Mouse (Mus musculus) neural tube, embryonic 11.5 days (tissue): ENCODE measurements around the gene Mep1a. TPM values are rescaled to one million over a fixed set of nuclear protein-coding genes. Genes with fewer than 3 reads are reported as not detected.
"Not testable (repeated sequence)": the region's sequence is repeated elsewhere in the genome, so short reads cannot be mapped to it uniquely, and the experiment has no call there.

Experiments used
- ATAC-seq: fragments of 200-750 bp; cut with Nextera tagmentation; 2 replicates; pipeline ENCODE4 v1.8.0; 2017; ENCODE audit warnings: moderate number of reproducible peaks, mild to moderate bottlenecking, moderate TSS enrichment, moderate library complexity; ENCODE audit not compliant: insufficient read depth, low FRiP score, low TSS enrichment
- DNase-seq: peaks from one replicate; pipeline ENCODE4 v3.0.0-alpha.2; 2015; ENCODE audit warnings: low spot score
- H3K27ac ChIP-seq: fragments of 300-500 bp; sonication (generic); 2 replicates; pipeline ENCODE4 v1.5.1; 2014; ENCODE audit warnings: low read depth, mild to moderate bottlenecking, low read length
- H3K27me3 ChIP-seq: fragments of 300-500 bp; sonication (generic); 2 replicates; pipeline ENCODE4 v1.6.1; 2014; ENCODE audit warnings: mild to moderate bottlenecking, low read length, mixed read lengths; ENCODE audit not compliant: control insufficient read depth, insufficient read depth
- H3K36me3 ChIP-seq: fragments of 300-500 bp; sonication (generic); 2 replicates; pipeline ENCODE4 v1.6.1; 2014; ENCODE audit warnings: mild to moderate bottlenecking, low read length, moderate library complexity, mixed read lengths; ENCODE audit not compliant: control insufficient read depth, insufficient read depth
- H3K4me1 ChIP-seq: fragments of 300-500 bp; sonication (generic); 2 replicates; pipeline ENCODE4 v1.6.1; 2014; ENCODE audit warnings: low read length, mixed read lengths; ENCODE audit not compliant: control insufficient read depth, insufficient read depth
- H3K4me2 ChIP-seq: fragments of 300-500 bp; sonication (generic); 2 replicates; pipeline ENCODE4 v1.6.1; 2014; ENCODE audit warnings: low read depth, mild to moderate bottlenecking, moderate library complexity
- H3K4me3 ChIP-seq: fragments of 300-500 bp; sonication (generic); 2 replicates; pipeline ENCODE4 v1.5.1; 2014; ENCODE audit warnings: low read depth, low read length
- H3K9ac ChIP-seq: fragments of 300-500 bp; sonication (generic); 2 replicates; pipeline ENCODE4 v1.6.1; 2014; ENCODE audit warnings: mild to moderate bottlenecking, low read length
- H3K9me3 ChIP-seq: fragments of 300-500 bp; sonication (generic); 2 replicates; pipeline ENCODE4 v1.6.1; 2016; ENCODE audit warnings: low read length; ENCODE audit not compliant: control insufficient read depth
- WGBS: fragments of 180-500 bp; shearing (Covaris S2); extraction: QIAGEN DNeasy Blood & Tissue Kit; methylation state at CpG from one replicate; pipeline ENCODE4 v1.1.7; 2014; 5-methylcytosine and 5-hydroxymethylcytosine counted together
- polyA plus RNA-seq: library from polyadenylated mRNA; unstranded; fragments of >200 nt; fragmentation: Nextera tagmentation; extraction: Ambion mirVana; gene quantifications from 2 replicates; pipeline ENCODE4 v1.2.1, GENCODE M21; 2014

Mep1a gene
- polyA plus RNA-seq, 1 experiment from 2014 or later = not detected

GRCm38 (mm10) chr17:43500513-43500912 is 2.1 kb downstream of the Mep1a start:
- H3K27me3 ChIP-seq = no peaks in the 10 kb centered on the region
- WGBS = 65% methylated on average over 1 of the region's 1 CpGs
- no peak overlapping the region for H3K4me2 ChIP-seq
- H3K4me3 ChIP-seq = no peak overlapping the region
- H3K9ac ChIP-seq = no peak overlapping the region
- no peak overlapping the region for H3K27ac ChIP-seq
- no peaks in the 10 kb centered on the region for H3K36me3 ChIP-seq
- ATAC-seq (no peak), DNase-seq (no peak)
- no peaks in the 10 kb centered on the region for H3K9me3 ChIP-seq
- H3K4me1 ChIP-seq = no peaks in the 10 kb centered on the region

DNA sequence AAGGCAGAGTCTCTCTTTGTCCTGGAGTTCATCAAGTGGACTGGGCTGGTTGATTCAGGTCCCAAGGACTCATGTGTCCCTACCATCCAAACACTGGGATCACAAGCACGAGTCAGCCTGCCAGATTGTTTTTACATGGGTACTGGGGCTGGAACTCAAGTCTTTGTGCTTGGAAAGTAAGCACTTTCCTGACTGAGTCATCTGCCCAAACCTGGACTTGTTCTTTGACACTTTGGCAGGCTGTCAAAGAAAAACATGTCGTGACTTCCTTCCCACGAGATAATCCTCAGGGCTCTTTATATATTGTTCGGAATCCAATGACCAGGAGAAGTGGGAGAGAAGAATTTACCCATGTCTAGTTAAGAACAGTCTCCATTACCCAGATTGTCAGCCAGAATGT is 5.1 kb downstream of the Mep1a start:
- Histone ChIP-seq H3K4me2 (no peak overlapping the region), H3K4me3 (no peak overlapping the region), H3K4me1 (no peaks in the 10 kb centered on the region), H3K27me3 (no peaks in the 10 kb centered on the region), H3K9ac (no peak overlapping the region), H3K36me3 (no peaks in the 10 kb centered on the region), H3K9me3 (no peaks in the 10 kb centered on the region), H3K27ac (no peak overlapping the region)
- ATAC-seq (no peak), DNase-seq (no peak)
- WGBS = 85% methylated on average over 4 of the region's 4 CpGs

- 94% methylated on average over 5 of the region's 5 CpGs for WGBS
- ATAC-seq = no peak
- no peak overlapping the region for H3K9ac ChIP-seq
- no peaks in the 10 kb centered on the region for H3K27me3 ChIP-seq
- no peaks in the 10 kb centered on the region for H3K4me1 ChIP-seq
- DNase-seq = no peak
- H3K27ac ChIP-seq = no peak overlapping the region
- no peaks in the 10 kb centered on the region for H3K9me3 ChIP-seq
- H3K36me3 ChIP-seq = no peaks in the 10 kb centered on the region
- H3K4me2 ChIP-seq = no peak overlapping the region
- no peak overlapping the region for H3K4me3 ChIP-seq
Observed at GRCm38 (mm10) chr17:43495502-43495901, 7.1 kb downstream of the Mep1a start.

- not testable (repeated sequence) for H3K4me2 ChIP-seq, H3K9ac ChIP-seq, H3K4me3 ChIP-seq, H3K27ac ChIP-seq, H3K36me3 ChIP-seq, H3K27me3 ChIP-seq, DNase-seq, H3K4me1 ChIP-seq, ATAC-seq, H3K9me3 ChIP-seq
- WGBS = 97% methylated on average over 8 of the region's 10 CpGs
Observed at GRCm38 (mm10) chr17:43490371-43490770, 12.2 kb downstream of the Mep1a start.

GRCm38 (mm10) chr17:43488439-43489151 is 14.0 kb downstream of the Mep1a start:
- H3K27ac ChIP-seq = no peak overlapping the region
- no peaks in the 10 kb centered on the region for H3K27me3 ChIP-seq
- no peaks in the 10 kb centered on the region for H3K36me3 ChIP-seq
- no peaks in the 10 kb centered on the region for H3K9me3 ChIP-seq
- no peak overlapping the region for H3K9ac ChIP-seq
- H3K4me2 ChIP-seq = no peak overlapping the region
- DNase-seq (no peak), ATAC-seq (no peak)
- H3K4me1 ChIP-seq = no peaks in the 10 kb centered on the region
- H3K4me3 ChIP-seq = no peak overlapping the region
- WGBS = 89% methylated on average over 2 of the region's 2 CpGs

GRCm38 (mm10) chr17:43485982-43486381 is 16.6 kb downstream of the Mep1a start:
- Histone ChIP-seq H3K4me2 (no peak overlapping the region), H3K36me3 (no peaks in the 10 kb centered on the region), H3K9me3 (no peaks in the 10 kb centered on the region), H3K27me3 (no peaks in the 10 kb centered on the region), H3K4me3 (no peak overlapping the region), H3K4me1 (no peaks in the 10 kb centered on the region), H3K9ac (no peak overlapping the region), H3K27ac (no peak overlapping the region)
- DNase-seq (no peak), ATAC-seq (no peak)
- 84% methylated on average over 3 of the region's 3 CpGs for WGBS

- no peak overlapping the region for H3K27ac ChIP-seq
- H3K4me3 ChIP-seq = no peak overlapping the region
- no peak for DNase-seq
- no peaks in the 10 kb centered on the region for H3K36me3 ChIP-seq
- H3K4me2 ChIP-seq = no peak overlapping the region
- H3K9me3 ChIP-seq = no peaks in the 10 kb centered on the region
- no peak for ATAC-seq
- H3K9ac ChIP-seq = no peak overlapping the region
- H3K4me1 ChIP-seq = no peaks in the 10 kb centered on the region
- no peaks in the 10 kb centered on the region for H3K27me3 ChIP-seq
Observed at GRCm38 (mm10) chr17:43477621-43478020, 25.0 kb downstream of the Mep1a start.

DNA sequence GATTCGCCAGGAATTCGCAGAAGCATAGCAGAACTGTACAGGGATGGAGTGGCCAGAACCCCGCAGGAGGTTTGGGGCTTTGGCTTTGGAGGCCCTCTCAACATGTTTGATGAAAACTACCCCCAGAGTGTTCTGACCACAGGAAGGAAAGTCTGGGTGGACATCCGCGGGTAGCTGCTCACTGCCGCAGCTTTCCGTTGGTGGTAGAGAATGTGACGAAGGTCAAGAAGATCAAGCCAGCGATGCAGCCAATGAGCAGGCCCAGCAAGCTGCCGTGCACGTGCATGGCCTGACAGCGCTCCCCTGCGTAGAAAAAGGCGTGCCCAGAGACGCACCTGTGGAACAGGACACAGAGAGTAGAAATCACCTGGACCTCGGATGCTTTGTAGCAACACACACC is 27.8 kb downstream of the Mep1a start:
- no peaks in the 10 kb centered on the region for H3K4me1 ChIP-seq
- no peak for ATAC-seq
- DNase-seq = no peak
- H3K9ac ChIP-seq = no peak overlapping the region
- H3K27ac ChIP-seq = no peak overlapping the region
- H3K4me3 ChIP-seq = no peak overlapping the region
- WGBS = 95% methylated on average over 16 of the region's 16 CpGs
- no peaks in the 10 kb centered on the region for H3K9me3 ChIP-seq
- no peaks in the 10 kb centered on the region for H3K27me3 ChIP-seq
- H3K36me3 ChIP-seq = no peaks in the 10 kb centered on the region
- no peak overlapping the region for H3K4me2 ChIP-seq

GRCm38 (mm10) chr17:43472558-43472957 is 30.1 kb downstream of the Mep1a start:
- 84% methylated on average over 4 of the region's 4 CpGs for WGBS
- no peaks in the 10 kb centered on the region for H3K36me3 ChIP-seq
- no peak overlapping the region for H3K9ac ChIP-seq
- no peaks in the 10 kb centered on the region for H3K27me3 ChIP-seq
- DNase-seq = no peak
- H3K27ac ChIP-seq = no peak overlapping the region
- ATAC-seq = no peak
- no peak overlapping the region for H3K4me2 ChIP-seq
- no peak overlapping the region for H3K4me3 ChIP-seq
- no peaks in the 10 kb centered on the region for H3K4me1 ChIP-seq
- H3K9me3 ChIP-seq = no peaks in the 10 kb centered on the region
